Mouse (Mus musculus) brown adipose tissue, adult 24 weeks (tissue): ENCODE results near the gene Mapk7. TPM values are rescaled to one million over a fixed set of nuclear protein-coding genes. Genes with fewer than 3 reads are reported as not detected.

Experiments
- H3K27ac ChIP-seq: fragments of 200-500 bp; replicated peaks from 2 replicates; pipeline ENCODE4 v1.5.1; 2012; ENCODE audit warnings: low read depth, mild to moderate bottlenecking, low read length
- H3K4me1 ChIP-seq: fragments of 200-500 bp; 2 replicates; pipeline ENCODE4 v1.6.1; 2012; ENCODE audit warnings: low read length, mixed read lengths; ENCODE audit not compliant: control insufficient read depth, insufficient read depth, insufficient read length
- H3K4me3 ChIP-seq: fragments of 200-500 bp; 2 replicates; pipeline ENCODE4 v1.5.1; 2012; ENCODE audit warnings: low read depth, mild to moderate bottlenecking, low read length, moderate library complexity; ENCODE audit not compliant: insufficient read depth
- polyA plus RNA-seq: library from polyadenylated mRNA; stranded (reverse); fragments of >200 nt; gene quantifications from 2 replicates; pipeline ENCODE4 v1.2.4, GENCODE M21; 2012; ENCODE audit not compliant: missing spikeins, insufficient read depth, insufficient read length

Mapk7 gene
- 3.0 and 3.7 TPM in 2 replicates for polyA plus RNA-seq

DNA sequence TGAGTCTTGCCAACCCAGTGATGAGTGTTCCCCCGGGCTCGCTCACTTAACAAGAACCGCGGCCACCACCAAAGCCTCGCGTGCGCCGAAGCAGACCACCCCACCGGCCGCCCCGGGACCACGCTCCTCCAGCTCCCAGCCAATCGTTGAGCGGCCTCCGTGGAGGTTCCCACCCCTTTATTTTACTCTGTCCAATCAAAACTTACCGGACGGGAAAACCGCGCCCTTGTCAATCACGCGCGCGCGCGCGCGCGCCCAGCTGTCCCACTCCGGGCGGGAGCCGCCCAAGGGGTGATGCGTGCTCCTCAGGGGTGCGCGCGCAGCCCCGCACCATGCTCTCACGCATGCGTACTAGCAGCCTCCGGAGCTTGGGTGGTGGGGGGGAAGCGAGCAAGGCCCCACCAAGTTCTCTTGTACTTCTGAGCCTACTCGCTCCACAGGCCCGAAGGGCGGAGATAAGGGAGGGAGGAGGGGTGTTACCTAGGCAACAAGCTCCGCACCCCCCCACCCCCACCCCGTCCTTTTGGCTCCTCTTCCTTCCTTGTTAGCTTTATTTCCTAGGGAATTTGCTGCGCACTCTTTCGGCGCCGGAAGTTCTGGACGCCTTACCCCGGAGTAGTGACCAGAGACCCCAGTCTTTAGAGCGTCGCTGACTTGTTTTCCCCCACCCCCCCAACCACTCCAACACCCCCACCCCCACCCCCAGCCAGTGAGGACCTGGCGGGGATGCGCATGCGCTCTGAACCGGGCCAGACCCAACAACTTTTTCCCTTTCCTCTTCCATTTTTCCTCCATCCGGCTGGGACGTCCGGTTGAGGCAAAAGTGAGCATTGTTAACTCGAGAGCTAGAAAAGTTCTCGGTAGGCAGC, at the start of gene Mapk7:
Gene Mapk7 (minus strand): TSS at position 278 of the 869 bp plus-strand sequence.
- Histone ChIP-seq H3K4me3 (peak within 1 kb of the TSS; percentile 83), H3K27ac (peak within 1 kb of the TSS; percentile 80), H3K4me1 (peaks cover 6% of the 10 kb centered on the region; the same call in 1 of the 2 replicates)

GRCm38 (mm10) chr11:61541106-61541505, 46.9 kb upstream of the Mapk7 start:
- no peak overlapping the region for H3K27ac ChIP-seq
- H3K4me3 ChIP-seq: no peak overlapping the region
- H3K4me1 ChIP-seq: peaks cover 51% of the 10 kb centered on the region

DNA sequence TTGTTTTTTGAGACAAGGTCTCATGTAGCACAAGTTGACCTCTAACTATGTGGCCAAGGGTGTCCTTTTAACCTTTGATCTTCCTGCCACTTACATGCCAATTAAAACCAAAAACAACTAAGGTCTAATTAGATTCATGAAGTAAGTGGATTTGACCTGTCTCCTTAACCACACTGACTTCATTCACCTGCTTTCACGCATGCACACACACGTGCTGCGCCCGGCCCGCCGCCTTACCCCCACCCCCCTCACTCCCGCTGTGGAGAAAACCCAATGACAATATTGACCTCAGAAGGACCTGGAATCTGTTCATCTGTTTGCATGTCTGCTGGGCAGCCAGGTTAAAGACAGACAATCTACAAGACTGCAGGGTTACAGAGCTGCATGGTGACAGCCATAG, 46.4 kb upstream of the Mapk7 start:
- no peak overlapping the region for H3K4me3 ChIP-seq
- H3K27ac ChIP-seq: no peak overlapping the region; the same call in 1 of the 2 replicates
- peaks cover 49% of the 10 kb centered on the region for H3K4me1 ChIP-seq

- Histone ChIP-seq H3K4me3 (no peak overlapping the region), H3K4me1 (peaks cover 60% of the 10 kb centered on the region), H3K27ac (peak overlapping the region; percentile 73)
Observed at GRCm38 (mm10) chr11:61537362-61537761, 43.2 kb upstream of the Mapk7 start.

DNA sequence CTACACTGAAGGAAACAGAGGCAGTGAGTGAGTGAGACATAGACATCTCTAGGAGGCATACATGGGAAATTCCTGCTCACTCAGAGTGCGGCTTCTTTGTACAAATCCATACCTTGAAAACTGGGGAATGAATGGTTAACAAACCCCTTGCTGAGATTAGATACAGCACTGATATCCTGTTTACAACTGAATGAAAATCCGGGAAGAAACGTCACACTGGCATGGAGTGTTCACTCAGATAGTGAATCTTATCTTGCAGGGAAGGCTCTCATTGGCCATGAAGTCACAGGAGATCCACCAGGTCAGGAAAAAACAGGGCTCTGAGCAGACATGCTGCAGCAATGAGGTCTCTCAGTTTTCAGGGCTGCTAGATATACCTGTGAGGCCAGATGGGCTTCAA, 42.7 kb upstream of the Mapk7 start:
- peak overlapping the region; percentile 73 for H3K27ac ChIP-seq
- no peak overlapping the region for H3K4me3 ChIP-seq
- peaks cover 59% of the 10 kb centered on the region for H3K4me1 ChIP-seq

- H3K4me1 ChIP-seq: peaks cover 55% of the 10 kb centered on the region
- no peak overlapping the region for H3K4me3 ChIP-seq
- H3K27ac ChIP-seq: peak overlapping the region; percentile 80
Observed at GRCm38 (mm10) chr11:61535530-61535929, 41.3 kb upstream of the Mapk7 start.

DNA sequence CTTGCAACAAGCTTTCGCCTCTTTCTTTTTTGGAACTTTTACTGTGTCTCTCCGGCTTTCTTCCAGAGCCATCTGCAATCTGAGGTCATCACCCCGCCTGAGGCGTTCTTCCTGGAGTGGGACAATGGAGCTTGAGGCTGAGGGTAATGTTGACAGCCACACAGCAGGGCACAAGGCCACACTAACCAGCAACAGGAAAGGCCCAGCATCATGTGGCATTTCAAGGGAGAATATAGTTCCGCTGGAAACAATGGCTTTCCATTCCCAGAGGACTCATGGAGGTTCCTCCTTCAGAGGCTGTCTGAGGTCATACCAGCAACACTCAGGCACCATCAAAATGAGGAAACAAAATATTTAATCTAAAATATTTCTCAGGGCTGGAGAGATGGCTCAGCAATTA, 39.4 kb upstream of the Mapk7 start:
- Histone ChIP-seq H3K4me3 (no peak overlapping the region), H3K4me1 (peaks cover 66% of the 10 kb centered on the region)

GRCm38 (mm10) chr11:61532820-61533219, 38.6 kb upstream of the Mapk7 start:
- H3K27ac ChIP-seq: peak overlapping the region; percentile 95
- H3K4me1 ChIP-seq: peaks cover 65% of the 10 kb centered on the region
- no peak overlapping the region for H3K4me3 ChIP-seq

More for the DNA sequence above, 39.4 kb upstream of the Mapk7 start:
- peak overlapping the region; percentile 95 for H3K27ac ChIP-seq

GRCm38 (mm10) chr11:61529268-61529713, 35.1 kb upstream of the Mapk7 start:
- Histone ChIP-seq H3K4me3 (no peak overlapping the region), H3K4me1 (peaks cover 47% of the 10 kb centered on the region)

DNA sequence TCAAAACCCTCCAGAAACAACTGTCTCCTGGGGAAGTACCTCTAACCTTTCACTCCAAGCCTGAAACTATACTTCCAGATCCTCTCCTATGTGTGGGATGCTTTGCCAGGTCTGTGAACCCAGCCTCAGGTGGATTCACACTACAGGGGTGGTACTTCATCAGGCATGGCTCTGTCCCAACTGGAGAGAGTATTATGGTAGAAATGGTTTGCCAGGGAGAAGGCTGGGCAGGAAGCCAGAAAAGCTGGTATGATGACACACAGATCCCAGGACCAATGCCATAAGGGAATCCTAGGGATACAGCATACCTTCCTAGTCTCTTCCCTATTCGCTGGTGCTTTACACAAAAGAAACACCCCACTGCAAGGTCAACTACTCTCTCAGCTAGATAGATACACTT, 32.7 kb upstream of the Mapk7 start:
- H3K4me1 ChIP-seq: peaks cover 33% of the 10 kb centered on the region
- H3K4me3 ChIP-seq: no peak overlapping the region
- no peak overlapping the region for H3K27ac ChIP-seq

More at GRCm38 (mm10) chr11:61529268-61529713, 35.1 kb upstream of the Mapk7 start:
- H3K27ac ChIP-seq: peak overlapping the region; percentile 40

- no peak overlapping the region for H3K27ac ChIP-seq
- H3K4me3 ChIP-seq: no peak overlapping the region
- no peaks in the 10 kb centered on the region for H3K4me1 ChIP-seq
Observed at GRCm38 (mm10) chr11:61519484-61520107, 25.4 kb upstream of the Mapk7 start.

DNA sequence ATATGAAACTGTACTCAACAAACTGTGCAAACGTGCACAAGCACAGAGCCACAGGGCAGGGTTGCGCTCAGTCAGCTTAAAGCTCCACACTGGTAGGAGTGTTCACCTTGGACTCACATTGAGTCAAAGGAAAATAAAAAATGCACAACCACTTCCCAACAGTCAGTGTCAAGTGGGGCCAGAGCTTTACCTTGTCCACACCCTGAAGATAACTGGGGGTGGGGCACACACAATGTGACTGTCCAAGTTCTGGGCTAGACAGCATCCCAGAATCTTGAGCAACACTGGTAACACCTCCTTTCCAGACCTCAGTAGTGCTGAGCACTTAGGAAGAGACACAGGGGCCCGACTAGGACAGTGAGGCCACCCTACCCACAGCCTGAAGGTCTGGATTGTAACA, 24.7 kb upstream of the Mapk7 start:
- no peaks in the 10 kb centered on the region for H3K4me1 ChIP-seq
- H3K4me3 ChIP-seq: no peak overlapping the region
- no peak overlapping the region for H3K27ac ChIP-seq

DNA sequence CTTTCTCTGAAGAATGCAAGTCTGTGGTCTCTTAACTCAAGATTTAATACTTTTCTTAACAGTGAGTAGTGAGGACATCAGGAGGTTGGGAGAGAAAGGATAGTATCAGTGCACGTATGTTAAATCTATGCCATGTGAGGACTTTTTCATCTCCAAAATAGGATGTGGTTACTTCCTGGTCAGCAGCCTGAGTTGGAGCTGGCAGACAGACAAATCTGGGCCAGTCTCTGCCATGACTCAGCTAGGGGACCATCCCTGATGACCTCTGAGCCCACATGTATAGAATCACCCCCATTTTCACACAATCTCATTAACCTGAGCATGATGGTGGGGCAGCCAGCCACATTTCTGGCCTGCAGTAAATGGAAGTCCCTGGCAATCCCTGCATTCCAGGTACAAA, 23.8 kb upstream of the Mapk7 start:
- H3K4me1 ChIP-seq: no peaks in the 10 kb centered on the region
- no peak overlapping the region for H3K4me3 ChIP-seq
- H3K27ac ChIP-seq: no peak overlapping the region

DNA sequence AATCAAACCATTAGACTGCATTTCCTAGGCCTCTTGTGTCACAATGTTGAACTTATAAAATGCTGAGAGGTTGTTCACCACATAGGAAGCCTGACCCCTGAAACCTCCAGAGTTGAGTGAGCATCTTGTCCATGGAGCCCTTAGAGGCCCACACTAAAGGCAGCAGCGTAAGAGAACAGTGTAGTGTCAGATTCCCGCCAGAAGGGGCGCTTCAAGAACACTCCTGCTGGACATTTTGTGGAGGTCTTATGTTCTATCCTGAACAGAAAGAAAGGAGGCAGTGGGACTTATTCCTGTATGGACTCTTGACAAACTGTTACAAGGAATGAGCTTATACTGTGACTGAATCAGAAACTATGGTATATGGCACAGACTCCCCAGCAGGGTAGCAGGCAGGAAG, 20.7 kb upstream of the Mapk7 start:
- Histone ChIP-seq H3K27ac (no peak overlapping the region), H3K4me1 (no peaks in the 10 kb centered on the region), H3K4me3 (no peak overlapping the region)

- H3K4me3 ChIP-seq: peak within 1 kb of the TSS; percentile 69
Observed at GRCm38 (mm10) chr11:61504713-61505257, 10.6 kb upstream of the Mapk7 start, which contains the start of gene B9d1. TSS of gene B9d1 (plus strand) at chr11:61505144.

More at GRCm38 (mm10) chr11:61504713-61505257, 10.6 kb upstream of the Mapk7 start, which contains the start of gene B9d1:
- H3K4me1 ChIP-seq: peaks cover 5% of the 10 kb centered on the region
- peak within 1 kb of the TSS; percentile 76 for H3K27ac ChIP-seq
